Mouse (Mus musculus): ENCODE data around the gene Klhl29.

Gene Klhl29

DNA sequence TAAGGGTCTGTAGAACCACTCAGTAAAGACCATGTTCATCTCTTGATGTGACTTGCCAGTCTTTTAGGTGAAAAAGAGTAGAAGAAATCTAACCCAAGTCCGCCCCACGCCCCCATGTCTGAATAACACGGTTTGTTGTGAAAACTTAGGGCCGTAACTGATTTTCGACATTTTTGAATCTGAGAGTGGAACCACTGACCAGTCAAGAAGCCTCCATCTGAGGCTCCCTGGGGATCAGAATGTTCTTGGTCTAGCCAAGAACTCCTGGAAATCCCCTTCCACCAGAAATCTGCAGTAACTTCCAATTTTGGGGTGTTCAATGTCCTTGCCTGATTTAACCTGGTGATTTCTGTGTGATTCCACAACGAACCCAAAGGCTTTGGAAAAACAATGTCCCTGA lies 189.9 kb downstream of the Klhl29 start:
- CTCF ChIA-PET = no interaction called here

DNA sequence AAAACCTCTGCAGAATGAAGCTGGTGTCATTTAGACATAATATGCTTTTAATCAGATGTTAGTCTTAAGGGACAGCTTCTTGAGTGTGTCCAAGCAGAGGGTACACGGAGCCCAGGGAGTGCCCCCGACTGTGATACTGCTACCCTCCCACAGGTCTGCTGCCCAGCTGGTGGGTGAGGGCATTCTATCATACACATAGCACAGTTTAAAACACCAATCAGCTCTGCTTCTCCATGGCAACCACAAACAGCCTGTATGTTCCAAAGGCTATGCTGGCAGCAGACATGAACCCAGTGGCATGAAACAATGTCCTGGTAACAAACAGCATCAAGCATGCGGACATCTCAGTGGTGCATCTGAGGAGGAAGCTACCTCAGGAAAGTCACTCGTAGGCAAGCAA lies 192.9 kb downstream of the Klhl29 start:
- CTCF ChIA-PET = interaction anchor here (0.6 kb wide), 1 partner anchor 1413 kb away, joined by 7 read pairs; no protein-coding TSS in a partner anchor

DNA sequence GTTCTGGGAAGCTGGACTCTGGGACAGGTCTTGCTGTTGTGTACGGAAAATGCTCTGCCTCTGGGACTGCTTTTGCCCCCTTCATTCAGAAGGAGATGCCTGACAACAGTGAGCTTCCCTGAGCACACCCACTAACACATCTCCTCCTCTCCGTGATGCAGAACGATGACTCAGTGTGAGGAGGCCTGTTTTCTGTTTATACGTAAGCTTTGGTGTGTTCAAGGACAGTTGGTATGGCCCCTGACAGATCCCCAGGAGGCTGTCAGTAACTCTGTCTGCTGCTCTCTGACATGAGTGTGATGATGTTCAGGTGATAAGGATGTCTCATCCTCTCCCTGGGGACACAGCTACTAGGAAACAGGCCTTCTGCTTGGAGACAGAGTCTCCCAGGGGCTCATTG lies 193.3 kb downstream of the Klhl29 start:
- CTCF ChIA-PET = no interaction called here

DNA sequence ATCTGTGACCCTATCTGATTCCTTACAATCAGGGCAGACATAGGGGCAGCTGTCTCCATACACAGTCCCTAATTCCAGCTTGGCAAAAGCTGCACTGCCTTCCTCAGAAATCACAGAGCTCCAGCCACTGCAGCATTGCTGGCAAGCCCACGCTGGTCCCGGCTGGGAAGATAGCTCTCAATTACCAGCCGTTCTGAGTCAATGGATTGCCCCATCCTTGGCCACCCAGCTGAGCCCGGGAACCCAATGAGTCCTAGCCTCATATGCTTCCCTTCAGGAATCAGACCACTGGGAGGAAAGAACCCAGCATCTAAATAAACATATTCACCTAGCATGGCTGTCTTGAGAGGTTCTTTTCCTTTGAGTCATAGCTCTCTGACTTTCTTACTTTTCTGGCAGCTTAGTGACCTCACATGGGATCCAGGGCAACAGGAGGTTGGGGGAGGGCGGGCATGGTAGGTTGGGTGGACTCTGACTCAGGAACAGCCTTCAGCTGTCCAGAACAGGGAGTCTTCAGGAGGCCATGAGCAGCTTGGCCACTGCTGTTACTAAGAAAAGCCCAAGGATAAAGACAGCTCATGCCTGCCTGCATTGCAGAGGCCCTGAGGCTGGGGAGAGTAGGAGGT lies 198.7 kb downstream of the Klhl29 start:
- CTCF ChIA-PET = no interaction called here

DNA sequence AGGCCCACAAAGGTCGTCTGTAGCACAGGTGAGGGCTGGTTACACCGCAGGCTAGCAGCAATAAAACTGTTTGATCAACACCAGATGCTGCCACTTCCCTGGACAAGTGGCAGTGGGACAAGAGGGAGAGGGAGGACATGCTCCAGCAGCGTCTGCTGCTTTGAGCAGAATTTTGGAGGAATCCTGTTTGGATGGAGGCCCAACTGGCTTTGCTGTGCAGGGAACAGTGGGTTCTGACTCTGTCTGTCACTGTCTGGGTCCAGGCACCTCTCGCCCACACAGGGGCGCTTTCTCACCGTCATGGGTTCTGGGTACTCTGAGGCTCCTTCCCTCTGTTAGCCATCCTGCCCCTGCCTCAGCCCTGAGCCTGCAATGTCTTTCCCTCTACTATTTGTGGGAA lies 209.3 kb downstream of the Klhl29 start:
- CTCF ChIA-PET = no interaction called here

DNA sequence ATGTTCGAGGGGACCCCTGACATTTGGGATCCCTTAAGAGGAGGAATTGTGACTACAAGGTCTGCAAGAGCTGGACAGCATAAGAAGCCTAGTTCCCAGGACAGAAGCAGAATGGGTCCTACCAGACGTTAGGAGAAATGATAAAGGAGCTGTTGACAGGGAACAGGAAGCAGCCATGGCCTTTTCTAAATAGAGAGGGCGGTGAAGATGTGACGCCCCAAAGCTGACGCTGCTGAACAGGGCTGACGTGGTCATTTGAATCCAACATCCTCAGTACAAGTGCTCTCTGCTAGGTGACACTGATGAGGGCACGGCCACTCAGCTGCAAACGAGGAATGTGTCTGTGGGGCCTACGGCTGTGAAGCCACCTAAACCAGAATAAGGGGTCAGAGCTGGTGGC lies 210.1 kb downstream of the Klhl29 start:
- CTCF ChIA-PET = no interaction called here

DNA sequence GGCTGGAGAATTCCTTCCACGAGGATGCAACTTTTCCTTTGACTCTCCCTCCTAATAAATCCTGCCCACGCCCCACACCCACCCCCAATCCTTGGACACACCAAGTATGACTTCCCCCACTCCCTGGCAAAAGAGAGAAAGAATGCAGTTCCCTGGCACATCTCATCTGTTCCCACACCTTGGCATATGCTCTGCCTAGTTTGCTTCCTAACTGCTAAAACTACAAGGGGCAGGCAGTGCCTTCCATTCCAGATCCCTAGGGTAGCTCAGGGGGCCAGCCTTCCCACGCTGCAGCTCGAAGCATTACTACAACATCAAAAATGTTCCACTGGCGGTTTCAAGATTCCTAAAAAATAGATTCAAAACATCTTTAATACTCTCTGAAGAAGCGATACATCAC lies 212.8 kb downstream of the Klhl29 start:
- CTCF ChIA-PET = no interaction called here

DNA sequence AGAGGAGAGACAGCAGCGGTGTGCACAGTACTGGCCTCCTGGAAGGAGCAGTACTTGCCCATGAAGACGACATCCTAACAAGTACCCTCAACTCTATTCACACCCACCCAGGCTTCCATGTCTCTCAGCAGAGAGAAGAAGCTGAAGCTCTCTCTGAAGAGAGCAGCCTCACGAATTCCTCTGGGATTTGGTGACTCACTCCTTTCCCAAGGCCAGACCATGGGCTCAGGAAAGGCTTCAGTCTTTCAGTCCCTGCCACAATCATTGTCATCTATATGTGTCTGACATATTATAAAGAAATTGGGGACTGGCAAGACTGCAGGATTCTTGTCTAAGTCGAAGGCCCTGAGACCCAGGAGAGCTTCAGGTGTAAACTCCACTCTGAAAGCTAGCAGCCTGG lies 213.9 kb downstream of the Klhl29 start:
- CTCF ChIA-PET = no interaction called here

DNA sequence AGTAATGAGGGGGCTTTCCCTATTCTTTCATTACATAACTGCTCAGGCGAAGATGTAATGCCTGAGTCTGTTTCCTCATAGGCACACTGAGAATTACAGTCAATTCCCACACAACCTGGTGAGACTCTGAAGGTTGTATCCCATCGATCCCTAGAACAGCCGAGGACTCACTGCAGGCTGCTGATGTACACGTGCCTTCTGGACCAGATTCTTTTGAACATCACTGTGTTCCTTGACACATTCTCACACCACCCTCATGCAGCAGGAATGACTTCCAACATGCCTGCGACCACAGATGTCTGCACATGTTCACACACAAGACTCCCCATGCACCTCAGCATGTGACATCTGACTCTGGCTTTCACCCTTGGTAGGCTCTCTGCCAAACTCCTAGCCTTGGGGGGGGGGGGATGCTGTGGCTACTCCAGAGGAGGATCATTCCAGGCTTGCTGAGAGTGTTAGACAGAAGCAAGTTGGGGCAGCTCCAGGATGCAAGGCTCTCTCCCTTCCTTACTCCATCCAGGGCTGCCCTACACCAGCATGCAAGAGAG lies 217.5 kb downstream of the Klhl29 start:
- CTCF ChIA-PET = no interaction called here

DNA sequence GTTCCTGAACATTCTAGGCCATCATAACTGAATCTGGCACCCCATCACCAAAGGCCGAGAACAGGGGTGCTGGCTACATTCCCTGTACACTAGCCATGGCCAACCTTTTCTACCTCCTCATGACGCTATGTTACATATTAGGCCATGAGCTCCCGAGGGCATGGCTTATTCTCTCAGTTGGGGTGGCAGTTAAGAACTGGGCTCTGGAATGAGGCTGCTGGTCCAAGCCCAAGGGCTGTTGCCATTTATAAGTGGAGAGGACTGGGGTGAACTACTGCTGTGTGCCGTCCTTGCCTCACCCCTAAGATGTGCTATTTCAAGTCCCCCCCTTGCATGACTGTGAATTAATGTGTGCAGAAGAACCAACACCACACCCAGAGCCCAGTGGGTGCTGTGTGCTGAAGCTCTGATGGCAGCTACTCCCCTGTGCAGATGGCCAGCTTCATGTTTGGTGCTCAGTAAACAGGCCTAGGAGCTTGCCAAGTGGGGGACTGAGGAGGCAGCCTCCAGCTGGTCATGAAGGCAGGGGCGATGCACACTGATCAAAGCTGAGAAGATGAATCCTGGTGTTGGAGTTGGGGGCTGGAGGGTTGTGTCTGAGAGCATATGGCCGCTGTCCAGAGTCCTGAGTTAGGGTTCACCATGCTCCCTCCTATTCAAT lies 218.3 kb downstream of the Klhl29 start:
- CTCF ChIA-PET = no interaction called here

DNA sequence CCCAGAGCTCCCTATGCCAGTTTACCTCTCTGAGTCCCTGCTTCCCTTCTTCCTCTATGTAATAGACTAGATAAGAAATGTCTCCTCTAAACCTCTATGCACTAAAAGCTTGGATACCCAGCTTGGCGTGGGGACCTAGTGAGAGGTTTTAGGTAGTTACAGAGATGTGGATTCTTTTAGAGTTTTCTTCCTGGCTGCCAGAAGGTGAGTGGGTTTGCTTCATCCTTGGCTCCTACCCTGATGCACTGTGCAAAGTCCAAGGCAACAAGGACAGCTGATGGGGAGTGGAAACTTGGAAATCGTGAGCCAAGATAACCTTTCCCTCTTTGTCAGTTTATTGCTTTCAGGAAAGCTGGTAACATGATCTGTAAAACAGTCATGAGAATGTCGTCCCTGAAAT lies 220.3 kb downstream of the Klhl29 start:
- CTCF ChIA-PET = no interaction called here

DNA sequence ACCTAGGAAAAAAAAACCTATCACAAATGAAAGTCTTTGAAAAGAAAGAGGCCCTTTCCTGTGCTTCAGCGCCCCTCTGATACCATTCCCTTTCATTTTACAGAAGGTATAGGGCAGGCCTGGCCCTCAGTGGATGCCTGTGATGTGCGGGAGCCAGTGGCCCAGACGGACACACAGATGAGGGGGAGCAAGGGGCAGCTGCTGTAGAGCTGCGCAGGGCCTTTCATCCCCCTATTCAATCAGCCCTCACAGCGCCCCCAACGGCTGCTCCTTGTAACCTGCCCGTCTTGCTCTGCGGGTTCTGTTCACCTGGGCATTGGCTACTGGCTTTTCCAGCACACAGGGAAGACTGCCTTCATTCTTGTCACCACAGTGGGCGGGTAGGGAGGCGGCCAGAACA lies 223.6 kb downstream of the Klhl29 start:
- CTCF ChIA-PET = no interaction called here

DNA sequence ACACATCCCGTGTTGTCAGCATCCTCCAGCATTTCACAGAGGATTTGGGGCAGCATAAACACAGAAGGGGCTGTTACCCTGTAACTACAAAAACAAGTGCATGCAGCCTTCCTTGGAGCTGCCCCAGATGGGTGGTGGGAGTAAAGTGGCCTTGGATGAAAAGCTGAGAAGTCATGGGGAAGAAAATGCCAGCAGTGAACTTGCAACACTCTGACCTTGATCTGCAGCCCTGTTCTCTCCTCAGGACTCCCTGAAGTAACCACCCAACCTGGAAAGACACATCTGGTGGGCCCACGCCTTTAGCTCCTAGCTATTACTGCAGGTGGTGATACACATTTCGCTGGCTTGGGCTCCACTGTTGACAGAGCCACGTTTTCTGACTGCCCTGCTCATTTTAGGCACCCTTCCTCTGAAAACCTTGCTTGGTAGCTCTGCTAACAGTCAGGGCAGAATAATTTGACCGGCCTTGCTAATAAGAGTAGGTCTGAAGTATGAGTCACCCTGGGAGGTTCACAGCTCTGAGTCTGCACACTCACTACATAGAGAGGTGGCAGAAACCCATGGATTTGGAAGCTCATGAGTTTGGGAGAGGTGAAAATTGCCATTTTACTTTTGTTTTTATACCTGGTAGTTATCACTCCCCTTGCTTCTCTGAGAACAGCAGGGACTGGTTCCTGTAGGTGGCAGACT lies 228.0 kb downstream of the Klhl29 start:
- CTCF ChIA-PET = no interaction called here

DNA sequence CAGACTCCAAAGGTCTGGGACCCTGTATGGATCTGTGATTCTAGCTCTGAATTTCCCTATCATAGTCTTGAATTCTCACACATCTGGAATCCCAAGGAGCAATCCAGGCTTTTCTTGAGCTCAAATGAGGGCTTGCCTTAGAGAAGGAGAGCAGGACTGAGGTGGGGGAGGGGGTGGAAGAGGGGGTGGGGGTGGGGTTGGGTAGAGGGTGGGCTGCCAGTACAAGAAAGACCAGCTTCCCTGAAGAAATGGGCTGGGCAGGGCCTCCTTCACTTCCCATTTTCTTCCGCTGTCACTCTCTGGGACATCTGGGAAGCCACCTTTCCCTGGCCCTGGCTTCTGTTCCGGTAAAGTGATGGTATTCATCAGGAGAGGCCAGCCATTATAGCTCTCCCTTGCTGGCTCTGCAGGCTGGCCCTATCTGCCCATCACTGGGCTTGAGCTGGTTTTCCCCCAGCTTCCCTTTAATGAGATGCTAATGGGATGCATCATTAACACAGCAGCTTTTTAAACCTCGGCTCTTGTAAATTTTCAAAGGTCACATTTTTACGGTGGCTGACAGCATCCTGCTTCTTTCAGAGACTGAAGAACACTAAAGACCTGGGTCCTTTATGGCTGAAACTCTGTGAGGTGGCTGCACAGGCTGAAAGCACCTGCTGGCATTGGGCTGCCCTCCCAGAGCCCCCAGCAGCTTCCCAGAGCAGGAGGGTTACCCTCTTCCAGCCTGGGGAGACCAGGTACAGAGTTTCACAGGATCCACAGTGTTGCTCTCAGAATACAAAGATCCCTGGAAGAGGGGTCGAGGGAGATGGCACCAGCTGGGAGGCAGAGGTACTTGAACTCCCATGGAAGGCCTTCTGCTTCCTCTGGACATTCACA lies 231.3 kb downstream of the Klhl29 start:
- CTCF ChIA-PET = no interaction called here

DNA sequence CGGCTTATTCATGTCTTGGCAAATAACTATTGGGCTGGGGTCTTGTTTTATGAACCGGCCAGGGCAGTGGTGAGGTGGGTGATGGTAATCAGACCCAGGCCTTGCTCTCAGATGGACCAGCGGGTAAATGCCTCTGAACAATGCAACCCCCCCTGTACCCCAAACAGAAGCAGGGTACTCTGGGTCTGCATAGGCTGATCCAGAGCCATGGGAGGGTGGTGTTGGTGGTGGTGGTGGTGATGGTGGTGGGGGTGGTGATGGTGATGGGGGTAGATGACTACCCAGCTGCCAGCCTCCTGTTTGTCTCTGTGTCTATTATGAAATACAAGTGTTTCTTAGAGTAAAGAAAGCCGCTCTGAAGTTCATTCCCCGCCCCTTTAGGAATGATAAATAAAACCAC lies 232.3 kb downstream of the Klhl29 start:
- CTCF ChIA-PET = no interaction called here

DNA sequence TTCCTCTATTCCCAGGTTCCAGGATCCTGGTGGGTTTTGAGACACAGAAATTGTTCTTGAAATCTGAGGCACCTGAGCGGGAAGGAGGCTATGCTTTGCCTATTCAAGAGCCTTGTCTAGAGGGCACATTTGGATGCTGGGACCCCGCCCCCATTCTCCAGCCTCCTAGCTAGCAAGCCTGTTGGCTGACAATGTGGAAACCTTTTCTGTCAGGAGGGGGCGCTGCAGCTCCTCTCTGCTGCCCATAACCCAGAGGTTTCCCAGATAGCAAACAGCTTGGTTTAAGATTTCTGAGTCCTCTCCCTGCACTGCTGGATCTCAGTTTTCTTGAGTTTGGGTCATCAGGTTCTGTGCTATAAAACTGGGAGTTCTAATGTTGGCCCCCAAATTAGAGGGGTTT lies 232.7 kb downstream of the Klhl29 start:
- CTCF ChIA-PET = no interaction called here

DNA sequence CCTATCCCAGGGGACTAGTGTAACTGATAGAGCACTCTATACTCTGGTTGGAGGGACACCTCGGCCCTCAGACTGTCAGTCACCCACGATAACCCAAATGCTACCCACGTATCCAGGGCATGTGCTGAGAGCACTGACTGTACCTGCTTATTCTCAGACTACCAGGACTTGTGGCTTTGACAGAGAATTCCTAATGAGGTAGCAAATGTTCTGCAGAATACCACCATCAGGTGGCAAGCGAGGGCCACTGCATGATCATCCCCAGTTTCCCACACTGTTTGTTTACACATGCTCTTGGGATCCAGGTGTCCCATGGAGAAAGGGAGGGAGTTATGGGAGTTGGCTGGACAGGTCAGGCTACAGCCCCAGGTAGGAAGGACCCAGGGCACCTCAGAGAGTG lies 234.4 kb downstream of the Klhl29 start:
- CTCF ChIA-PET = no interaction called here

DNA sequence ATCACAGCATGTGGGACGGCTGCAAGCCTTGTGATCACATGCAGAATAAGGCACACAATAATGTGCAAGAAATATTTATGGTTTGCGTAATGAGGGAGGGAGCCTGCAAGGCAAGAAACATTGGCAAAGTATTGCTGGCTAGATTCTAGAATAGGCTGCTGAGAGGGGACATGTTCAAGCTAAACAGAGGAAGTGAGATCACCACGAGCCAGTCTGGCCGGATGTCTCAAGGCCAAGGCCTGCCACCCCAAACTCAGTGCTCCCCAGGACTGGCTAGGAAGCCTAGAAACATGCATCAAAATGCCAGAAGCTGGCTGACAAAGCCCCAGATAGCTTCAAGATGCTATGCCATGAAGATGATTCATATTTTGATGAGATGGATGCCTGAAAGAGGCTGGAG lies 236.2 kb downstream of the Klhl29 start:
- CTCF ChIA-PET = no interaction called here

DNA sequence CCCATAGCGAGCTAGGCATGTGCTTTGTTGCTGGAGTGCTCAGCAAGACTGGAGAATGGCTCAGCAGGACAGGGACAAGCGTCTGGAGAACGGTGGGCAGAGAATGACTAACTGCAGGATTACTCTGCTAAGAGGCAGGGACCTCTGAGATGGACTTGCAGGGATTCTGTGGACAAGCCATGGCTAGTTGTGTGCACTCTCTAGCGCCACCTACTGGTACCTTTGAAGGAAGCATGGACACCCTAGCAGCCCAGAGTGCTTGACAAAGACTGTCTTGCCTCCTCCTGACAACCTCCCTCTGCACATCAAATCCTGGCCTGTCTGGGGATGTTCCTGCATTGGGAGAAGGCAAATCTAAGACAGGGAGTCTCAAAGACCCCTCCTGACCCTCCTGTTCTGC lies 239.2 kb downstream of the Klhl29 start:
- CTCF ChIA-PET = no interaction called here

DNA sequence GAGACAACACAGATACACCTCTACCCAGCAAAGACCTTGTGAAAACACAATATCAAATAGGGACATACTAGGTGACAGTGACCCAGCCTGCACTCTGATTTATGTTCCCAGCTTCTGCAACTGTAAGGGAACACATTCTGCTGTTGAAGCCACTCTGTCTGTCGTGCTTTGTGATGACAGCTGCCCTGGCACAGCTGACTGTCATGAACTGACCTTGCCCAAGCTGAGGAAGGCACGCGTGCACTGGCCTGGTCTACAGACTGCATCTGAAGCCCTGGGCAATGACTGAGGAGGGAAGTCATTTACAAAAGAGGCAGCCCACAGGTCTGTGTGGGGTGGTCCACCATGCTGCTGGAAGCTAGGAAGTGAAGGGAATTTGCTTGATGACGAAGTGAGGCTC lies 246.3 kb downstream of the Klhl29 start:
- CTCF ChIA-PET = no interaction called here

DNA sequence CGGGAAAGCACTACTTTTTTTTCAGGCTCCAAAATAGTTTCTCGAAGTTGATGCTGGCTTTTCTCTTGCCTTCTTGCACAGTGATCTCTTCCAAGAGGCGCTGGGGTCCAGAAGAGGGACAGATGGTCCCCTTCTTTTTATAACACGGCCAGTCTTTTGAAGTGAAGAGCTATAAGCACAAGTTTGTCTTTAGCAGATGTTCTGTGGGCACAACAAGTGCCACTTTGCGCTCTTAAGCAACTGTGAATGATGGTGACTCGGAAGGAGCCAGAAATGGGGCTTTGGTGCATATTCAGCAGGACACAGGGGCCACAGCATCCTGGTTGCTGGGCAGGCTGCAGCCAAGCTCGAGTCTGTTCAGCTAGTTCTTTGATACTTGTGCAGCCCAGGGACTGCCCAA lies 249.6 kb downstream of the Klhl29 start:
- CTCF ChIA-PET = no interaction called here

DNA sequence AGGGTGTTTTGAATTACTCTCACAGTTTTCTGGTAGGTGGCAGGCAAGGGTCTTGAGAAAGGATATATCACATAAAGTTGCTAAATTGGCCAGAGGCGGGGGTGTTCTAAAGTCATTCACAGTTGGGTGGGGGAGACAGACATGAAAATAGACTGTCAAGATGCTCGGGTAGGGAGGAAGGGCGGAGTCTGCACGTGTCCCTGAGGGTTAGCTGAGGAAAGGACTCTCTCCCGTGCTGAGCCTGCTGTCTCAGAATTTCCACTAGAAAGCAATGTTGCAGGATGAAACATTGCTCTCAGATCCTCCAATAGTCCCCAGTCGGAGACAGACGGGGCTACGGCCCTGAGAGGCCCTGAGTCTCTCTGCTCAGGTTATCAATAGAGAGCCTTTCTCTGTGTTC lies 252.5 kb downstream of the Klhl29 start:
- CTCF ChIA-PET = no interaction called here

DNA sequence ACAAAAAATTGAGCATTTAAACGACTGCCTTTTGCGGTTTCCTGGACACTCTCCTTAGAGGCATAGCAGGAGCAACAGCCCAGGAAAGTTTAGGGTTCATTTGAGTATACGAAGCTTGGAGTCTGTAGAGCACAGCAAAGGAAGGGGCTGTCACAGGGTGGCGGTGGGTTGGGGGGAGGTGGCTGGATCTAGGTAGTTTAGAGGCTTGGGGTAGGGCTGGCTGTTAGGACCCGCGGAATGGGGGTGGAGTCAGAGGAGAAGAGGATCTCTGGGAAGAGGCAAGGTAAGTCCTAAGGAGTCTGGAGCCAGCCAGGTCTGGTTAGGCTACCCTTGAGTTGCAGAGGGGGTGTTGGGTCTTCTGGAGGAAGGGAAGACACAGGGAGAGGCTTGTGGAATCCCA lies 255.2 kb downstream of the Klhl29 start:
- CTCF ChIA-PET = no interaction called here
